Mouse (Mus musculus) limb, embryonic 13.5 days (tissue): ENCODE data around the gene Ric3. TPM values are rescaled to one million over a fixed set of nuclear protein-coding genes. Genes with fewer than 3 reads are reported as not detected.

Experiments
- ATAC-seq: fragments of 200-750 bp; cut with Nextera tagmentation; 2 replicates; pipeline ENCODE4 v1.8.0; 2017; ENCODE audit warnings: low read depth, moderate number of reproducible peaks, moderate TSS enrichment; ENCODE audit not compliant: low FRiP score
- H3K27ac ChIP-seq: fragments of 300-500 bp; sonication (generic); 2 replicates; pipeline ENCODE4 v1.5.1; 2015; ENCODE audit warnings: inconsistent platforms, mild to moderate bottlenecking, moderate library complexity
- H3K27me3 ChIP-seq: fragments of 300-500 bp; sonication (generic); 2 replicates; pipeline ENCODE4 v1.6.1; 2015; ENCODE audit warnings: mild to moderate bottlenecking, inconsistent platforms
- H3K36me3 ChIP-seq: fragments of 300-500 bp; sonication (generic); 2 replicates; pipeline ENCODE4 v1.6.1; 2015; ENCODE audit warnings: inconsistent platforms, mild to moderate bottlenecking, moderate library complexity
- H3K4me1 ChIP-seq: fragments of 300-500 bp; sonication (generic); 2 replicates; pipeline ENCODE4 v1.6.1; 2015; ENCODE audit warnings: inconsistent platforms
- H3K4me2 ChIP-seq: fragments of 300-500 bp; sonication (generic); replicated peaks from 2 replicates; pipeline ENCODE4 v1.6.1; 2015; ENCODE audit warnings: inconsistent platforms, mild to moderate bottlenecking, moderate library complexity
- H3K4me3 ChIP-seq: fragments of 300-500 bp; sonication (generic); 2 replicates; pipeline ENCODE4 v1.5.1; 2015; ENCODE audit warnings: moderate library complexity, mild to moderate bottlenecking, inconsistent platforms
- H3K9ac ChIP-seq: fragments of 300-500 bp; sonication (generic); 2 replicates; pipeline ENCODE4 v1.6.1; 2015; ENCODE audit warnings: mild to moderate bottlenecking, inconsistent platforms
- H3K9me3 ChIP-seq: fragments of 300-500 bp; sonication (generic); 2 replicates; pipeline ENCODE4 v1.6.1; 2016; ENCODE audit warnings: inconsistent platforms
- WGBS: fragments of 180-500 bp; shearing (Covaris S2); methylation state at CpG from one replicate; pipeline ENCODE4 v1.1.7; 2015; 5-methylcytosine and 5-hydroxymethylcytosine counted together
- polyA plus RNA-seq: library from polyadenylated mRNA; unstranded; fragments of >200 nt; fragmentation: Nextera tagmentation; extraction: Ambion mirVana; gene quantifications from 2 replicates; pipeline ENCODE4 v1.2.1, GENCODE M21; 2015

Gene Ric3
- polyA plus RNA-seq, 1 experiment from 2014 or later: 4.3 TPM

DNA sequence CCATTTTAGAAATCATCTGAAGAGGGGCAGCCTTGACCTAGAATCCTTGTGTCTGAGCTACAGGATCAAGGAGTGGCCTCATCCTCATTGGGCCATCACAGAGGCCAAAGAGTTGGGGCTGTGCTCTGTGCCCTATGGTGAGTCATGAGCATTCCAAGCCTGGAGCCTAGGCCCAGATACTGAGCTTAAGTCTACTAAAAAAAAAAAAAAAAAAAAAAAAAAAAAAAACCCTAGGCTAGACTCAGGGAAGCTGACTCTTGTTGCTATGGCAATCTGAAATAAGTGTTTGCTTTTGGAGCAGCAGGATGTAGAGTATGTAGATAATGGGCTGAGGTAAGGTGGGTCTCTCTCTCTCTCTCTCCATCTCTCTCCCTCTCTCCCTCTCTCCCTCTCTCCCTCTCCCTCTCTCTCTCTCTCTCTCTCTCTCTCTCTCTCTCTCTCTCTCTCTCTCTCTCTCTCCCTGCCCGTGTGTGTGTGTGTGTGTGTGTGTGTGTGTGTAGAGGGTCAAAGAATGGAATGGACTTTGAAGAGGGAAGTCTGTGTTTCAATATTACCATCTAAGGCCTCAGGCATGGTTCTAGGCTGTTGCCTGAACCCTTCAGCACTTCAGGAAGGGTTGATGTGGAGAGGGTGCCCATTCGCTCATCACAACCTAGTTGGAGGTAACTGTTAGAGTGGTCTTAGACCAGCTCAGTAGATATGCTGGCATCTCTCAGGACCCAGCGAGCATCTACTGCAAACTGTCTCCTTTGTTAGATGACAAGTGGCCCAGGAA, 97.0 kb downstream of the Ric3 start:
- no peaks in the 10 kb centered on the region for H3K4me1 ChIP-seq
- H3K27me3 ChIP-seq: no peaks in the 10 kb centered on the region
- H3K36me3 ChIP-seq: no peaks in the 10 kb centered on the region
- H3K9me3 ChIP-seq: no peaks in the 10 kb centered on the region
- H3K27ac ChIP-seq: no peak overlapping the region
- ATAC-seq: no peak
- no peak overlapping the region for H3K4me2 ChIP-seq
- no peak overlapping the region for H3K4me3 ChIP-seq
- no peak overlapping the region for H3K9ac ChIP-seq
- 85% methylated on average over 2 of the region's 3 CpGs for WGBS

Other genes starting within 250 kb of the Ric3 start
- not detected in 2 replicates for gene Olfr516, start 232.8 kb downstream of the Ric3 start, polyA plus RNA-seq
- gene Olfr517, start 211.0 kb downstream of the Ric3 start, polyA plus RNA-seq: not detected in 2 replicates
- gene Olfr518, start 198.3 kb downstream of the Ric3 start, polyA plus RNA-seq: not detected in 2 replicates
- gene Olfr519, start 188.9 kb downstream of the Ric3 start, polyA plus RNA-seq: not detected in 2 replicates
- gene Nlrp10, start 153.2 kb downstream of the Ric3 start, polyA plus RNA-seq: 0.38 and 0.57 TPM in 2 replicates
- 89.8 and 97.5 TPM in 2 replicates for gene Eif3f, start 148.9 kb downstream of the Ric3 start, polyA plus RNA-seq
- 3.4 and 4.1 TPM in 2 replicates for gene Tub, start 133.0 kb downstream of the Ric3 start, polyA plus RNA-seq
- 14.4 and 16.9 TPM in 2 replicates for gene Lmo1, start 91.9 kb upstream of the Ric3 start, polyA plus RNA-seq